Mouse (Mus musculus) thymus, adult 2 months (tissue): Measurements from ENCODE around the gene Atp4b. TPM values are rescaled to one million over a fixed set of nuclear protein-coding genes. Genes with fewer than 3 reads are reported as not detected.

Experiments used
- DNase-seq: peaks from one replicate; pipeline ENCODE4 v3.0.0; 2021
- H3K27ac ChIP-seq: fragments of 200-500 bp; 2 replicates; pipeline ENCODE4 v1.5.1; 2012; ENCODE audit warnings: low read length, control low read depth; ENCODE audit not compliant: control insufficient read depth, insufficient read depth
- H3K27me3 ChIP-seq: fragments of 200-500 bp; 2 replicates; pipeline ENCODE4 v1.6.1; 2012; ENCODE audit warnings: mild to moderate bottlenecking, low read length, moderate library complexity, mixed read lengths; ENCODE audit not compliant: control insufficient read depth, insufficient read depth
- H3K36me3 ChIP-seq: fragments of 200-500 bp; 2 replicates; pipeline ENCODE4 v1.6.1; 2012; ENCODE audit warnings: mild to moderate bottlenecking, low read length, moderate library complexity; ENCODE audit not compliant: control insufficient read depth, insufficient read depth
- H3K4me1 ChIP-seq: fragments of 200-500 bp; replicated peaks from 2 replicates; pipeline ENCODE4 v1.6.1; 2012; ENCODE audit warnings: low read length; ENCODE audit not compliant: control insufficient read depth, insufficient read depth
- H3K4me3 ChIP-seq: fragments of 200-500 bp; 2 replicates; pipeline ENCODE4 v1.5.1; 2012; ENCODE audit warnings: mild to moderate bottlenecking, low read length, control low read depth, moderate library complexity; ENCODE audit not compliant: control insufficient read depth, insufficient read depth
- CTCF ChIP-seq: fragments of 200-500 bp; IDR thresholded peaks from 2 replicates; pipeline ENCODE4 v1.5.1; 2012; ENCODE audit warnings: mild to moderate bottlenecking, control low read depth, low read length, moderate library complexity, borderline replicate concordance; ENCODE audit not compliant: control insufficient read depth, poor library complexity, insufficient read depth; ENCODE audit errors: extremely low read depth
- POLR2A ChIP-seq: fragments of 200-500 bp; IDR thresholded peaks from 2 replicates; pipeline ENCODE4 v1.6.1; 2012; ENCODE audit warnings: mild to moderate bottlenecking, low read length, control low read depth, moderate library complexity; ENCODE audit not compliant: control insufficient read depth, poor library complexity, insufficient read depth; ENCODE audit errors: extremely low read depth
- WGBS: fragments of 180-500 bp; shearing (Covaris S2); methylation state at CpG from one replicate; pipeline ENCODE4 v1.1.7; 2018; 5-methylcytosine and 5-hydroxymethylcytosine counted together
- polyA plus RNA-seq: library from polyadenylated mRNA; depleted of rRNA; stranded (reverse); fragments of >200 nt; gene quantifications from 2 replicates; pipeline ENCODE4 v1.2.3, GENCODE M21; 2012

Gene Atp4b
- polyA plus RNA-seq, 1 experiment = 0.65 TPM

DNA sequence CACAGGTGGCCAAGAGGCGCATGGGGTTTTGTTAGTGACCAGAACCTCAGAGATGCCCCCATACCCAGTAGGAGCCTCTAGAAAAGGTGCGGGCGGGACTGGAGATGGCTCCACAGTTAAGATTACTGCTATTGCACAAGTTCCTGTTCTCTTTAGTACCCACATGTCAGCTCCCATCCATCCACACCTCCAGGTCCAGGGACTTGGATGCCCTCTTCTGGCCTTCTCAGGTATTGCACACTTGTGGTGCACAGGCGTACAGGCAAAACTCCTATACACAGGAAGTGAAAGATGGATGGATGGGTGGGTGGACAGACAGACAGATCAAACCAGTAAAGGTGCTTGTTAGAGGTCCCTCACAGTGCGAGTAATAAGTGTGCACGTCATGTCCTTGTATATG, 34.8 kb downstream of the Atp4b start:
- no peaks in the 10 kb centered on the region for H3K27me3 ChIP-seq
- TF ChIP-seq POLR2A (no peak), CTCF (no peak)
- DNase-seq = peak; percentile 15
- no peak overlapping the region for H3K27ac ChIP-seq
- no peak overlapping the region for H3K4me3 ChIP-seq
- WGBS = 97% methylated on average over 6 of the region's 6 CpGs
- H3K36me3 ChIP-seq = peaks cover 73% of the 10 kb centered on the region
- H3K4me1 ChIP-seq = no peaks in the 10 kb centered on the region

GRCm38 (mm10) chr8:13360213-13360612, 36.4 kb downstream of the Atp4b start:
- H3K27ac ChIP-seq = no peak overlapping the region

GRCm38 (mm10) chr8:13356681-13357080, 39.9 kb downstream of the Atp4b start:
- no peak overlapping the region for H3K27ac ChIP-seq
- no peak for TF ChIP-seq CTCF
- TF ChIP-seq POLR2A = no peak
- DNase-seq = no peak
- no peaks in the 10 kb centered on the region for H3K27me3 ChIP-seq
- peaks cover 60% of the 10 kb centered on the region for H3K36me3 ChIP-seq
- 33% methylated on average over 10 of the region's 10 CpGs for WGBS
- H3K4me3 ChIP-seq = no peak overlapping the region
- H3K4me1 ChIP-seq = no peaks in the 10 kb centered on the region

More at GRCm38 (mm10) chr8:13360213-13360612, 36.4 kb downstream of the Atp4b start:
- DNase-seq = no peak
- no peak overlapping the region for H3K4me3 ChIP-seq
- TF ChIP-seq CTCF (no peak), POLR2A (no peak)
- no peaks in the 10 kb centered on the region for H3K27me3 ChIP-seq
- H3K4me1 ChIP-seq = no peaks in the 10 kb centered on the region
- H3K36me3 ChIP-seq = peaks cover 70% of the 10 kb centered on the region
- 48% methylated on average over 7 of the region's 7 CpGs for WGBS

GRCm38 (mm10) chr8:13356221-13356620, 40.4 kb downstream of the Atp4b start:
- Histone ChIP-seq H3K4me1 (no peaks in the 10 kb centered on the region), H3K4me3 (no peak overlapping the region), H3K27ac (no peak overlapping the region), H3K27me3 (no peaks in the 10 kb centered on the region), H3K36me3 (peaks cover 60% of the 10 kb centered on the region)
- DNase-seq = no peak
- 91% methylated on average over 6 of the region's 6 CpGs for WGBS
- TF ChIP-seq POLR2A (no peak), CTCF (no peak)

- DNase-seq = no peak
- H3K36me3 ChIP-seq = peaks cover 57% of the 10 kb centered on the region
- no peaks in the 10 kb centered on the region for H3K4me1 ChIP-seq
- no peak overlapping the region for H3K27ac ChIP-seq
- H3K4me3 ChIP-seq = no peak overlapping the region
- no peak for TF ChIP-seq CTCF
- TF ChIP-seq POLR2A = no peak
- WGBS = 93% methylated on average over 4 of the region's 4 CpGs
- no peaks in the 10 kb centered on the region for H3K27me3 ChIP-seq
Observed at GRCm38 (mm10) chr8:13353883-13354282, 42.7 kb downstream of the Atp4b start.

- Histone ChIP-seq H3K27me3 (no peaks in the 10 kb centered on the region), H3K27ac (no peak overlapping the region), H3K4me1 (no peaks in the 10 kb centered on the region), H3K36me3 (peaks cover 56% of the 10 kb centered on the region), H3K4me3 (no peak overlapping the region)
- WGBS = 89% methylated on average over 9 of the region's 9 CpGs
- no peak for DNase-seq
- no peak for TF ChIP-seq POLR2A
- no peak for TF ChIP-seq CTCF
Observed at GRCm38 (mm10) chr8:13353155-13353833, 43.3 kb downstream of the Atp4b start.

- H3K27ac ChIP-seq = no peak overlapping the region
- H3K4me1 ChIP-seq = no peaks in the 10 kb centered on the region
Observed at GRCm38 (mm10) chr8:13352601-13353000, 44.0 kb downstream of the Atp4b start.

More at GRCm38 (mm10) chr8:13352601-13353000, 44.0 kb downstream of the Atp4b start:
- DNase-seq = no peak
- 93% methylated on average over 8 of the region's 8 CpGs for WGBS
- H3K4me3 ChIP-seq = no peak overlapping the region
- H3K36me3 ChIP-seq = peaks cover 52% of the 10 kb centered on the region
- TF ChIP-seq POLR2A (no peak), CTCF (no peak)
- H3K27me3 ChIP-seq = no peaks in the 10 kb centered on the region
